Mouse (Mus musculus): ENCODE results near the gene Smyd5. TPM values are rescaled to one million over a fixed set of nuclear protein-coding genes. Genes with fewer than 3 reads are reported as not detected.

Gene Smyd5
- polyA plus RNA-seq, 1 experiment from 2014 or later: 45.8 TPM

- Histone ChIP-seq H3K27me3 (ENCODE audit: control insufficient read depth, insufficient read depth, low read length) (no peaks in the 10 kb centered on the region), H3K4me3 (ENCODE audit: low read depth, low read length) (no peak overlapping the region), H3K36me3 (ENCODE audit: control insufficient read depth, insufficient read depth, low read length) (no peaks in the 10 kb centered on the region), H3K27ac (ENCODE audit: low read length) (no peak overlapping the region), H3K9ac (replicated peaks; ENCODE audit: low read depth, low read length) (no peak overlapping the region), H3K4me2 (replicated peaks; ENCODE audit: low read depth, low read length) (no peak overlapping the region), H3K4me1 (ENCODE audit: control insufficient read depth, insufficient read depth, low read length) (no peaks in the 10 kb centered on the region), H3K9me3 (ENCODE audit: control insufficient read depth, low read depth, low read length) (no peaks in the 10 kb centered on the region)
- 73% methylated on average over 3 of the region's 3 CpGs for WGBS
- ATAC-seq (ENCODE audit: insufficient number of reproducible peaks, insufficient read depth, low FRiP score, low read depth): no peak
Observed at GRCm38 (mm10) chr6:85475581-85475980, 43.8 kb downstream of the Smyd5 start.

- Histone ChIP-seq H3K27me3 (ENCODE audit: control insufficient read depth, insufficient read depth, low read length) (no peaks in the 10 kb centered on the region; the same call in 1 of the 2 replicates), H3K4me2 (replicated peaks; ENCODE audit: low read depth, low read length) (no peak overlapping the region), H3K9ac (replicated peaks; ENCODE audit: low read depth, low read length) (no peak overlapping the region), H3K36me3 (ENCODE audit: control insufficient read depth, insufficient read depth, low read length) (no peaks in the 10 kb centered on the region), H3K4me3 (ENCODE audit: low read depth, low read length) (no peak overlapping the region), H3K9me3 (ENCODE audit: control insufficient read depth, low read depth, low read length) (no peaks in the 10 kb centered on the region), H3K4me1 (ENCODE audit: control insufficient read depth, insufficient read depth, low read length) (no peaks in the 10 kb centered on the region), H3K27ac (ENCODE audit: low read length) (no peak overlapping the region)
- no peak for ATAC-seq (ENCODE audit: insufficient number of reproducible peaks, insufficient read depth, low FRiP score, low read depth)
- WGBS: 37% methylated on average over 10 of the region's 10 CpGs
Observed at GRCm38 (mm10) chr6:85477366-85477917, 45.7 kb downstream of the Smyd5 start.

- no peaks in the 10 kb centered on the region for H3K9me3 ChIP-seq (ENCODE audit: control insufficient read depth, low read depth, low read length)
- no peak for ATAC-seq (ENCODE audit: insufficient number of reproducible peaks, insufficient read depth, low FRiP score, low read depth)
- no peak overlapping the region for H3K27ac ChIP-seq (ENCODE audit: low read length)
- no peaks in the 10 kb centered on the region for H3K36me3 ChIP-seq (ENCODE audit: control insufficient read depth, insufficient read depth, low read length)
- peaks cover 3% of the 10 kb centered on the region; the same call in 1 of the 2 replicates for H3K27me3 ChIP-seq (ENCODE audit: control insufficient read depth, insufficient read depth, low read length)
- no peak overlapping the region for H3K9ac ChIP-seq (replicated peaks; ENCODE audit: low read depth, low read length)
- no peak overlapping the region for H3K4me2 ChIP-seq (replicated peaks; ENCODE audit: low read depth, low read length)
- WGBS: 47% methylated on average over 14 of the region's 14 CpGs
- no peak overlapping the region for H3K4me3 ChIP-seq (ENCODE audit: low read depth, low read length)
- no peaks in the 10 kb centered on the region for H3K4me1 ChIP-seq (ENCODE audit: control insufficient read depth, insufficient read depth, low read length)
Observed at GRCm38 (mm10) chr6:85478416-85478815, 46.6 kb downstream of the Smyd5 start.

DNA sequence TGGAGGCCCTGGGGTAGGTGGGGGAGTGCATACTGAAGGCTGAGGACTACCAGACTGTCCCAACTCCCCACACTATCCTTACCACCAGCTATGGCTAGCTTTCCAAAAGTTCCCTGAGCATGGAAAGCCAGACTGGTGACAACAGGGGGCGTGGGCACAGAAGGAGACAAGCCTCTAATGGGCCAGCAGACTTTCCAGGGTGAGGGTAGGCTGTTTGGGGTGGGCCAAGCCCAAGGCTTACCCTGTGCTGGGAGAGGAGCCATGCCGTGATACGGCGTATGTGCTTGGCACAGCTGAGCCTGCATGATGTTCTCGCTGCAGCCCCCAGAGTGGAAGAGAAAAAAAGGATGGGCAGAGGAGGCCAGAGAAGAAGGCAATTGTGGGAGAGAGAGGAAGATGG, 48.2 kb downstream of the Smyd5 start:
- Histone ChIP-seq H3K4me3 (ENCODE audit: low read depth, low read length) (no peak overlapping the region), H3K4me1 (ENCODE audit: control insufficient read depth, insufficient read depth, low read length) (no peaks in the 10 kb centered on the region), H3K27ac (ENCODE audit: low read length) (no peak overlapping the region), H3K4me2 (replicated peaks; ENCODE audit: low read depth, low read length) (no peak overlapping the region), H3K9me3 (ENCODE audit: control insufficient read depth, low read depth, low read length) (no peaks in the 10 kb centered on the region), H3K36me3 (ENCODE audit: control insufficient read depth, insufficient read depth, low read length) (no peaks in the 10 kb centered on the region), H3K27me3 (ENCODE audit: control insufficient read depth, insufficient read depth, low read length) (peaks cover 17% of the 10 kb centered on the region), H3K9ac (replicated peaks; ENCODE audit: low read depth, low read length) (no peak overlapping the region)
- ATAC-seq (ENCODE audit: insufficient number of reproducible peaks, insufficient read depth, low FRiP score, low read depth): no peak
- 89% methylated on average over 5 of the region's 5 CpGs for WGBS

DNA sequence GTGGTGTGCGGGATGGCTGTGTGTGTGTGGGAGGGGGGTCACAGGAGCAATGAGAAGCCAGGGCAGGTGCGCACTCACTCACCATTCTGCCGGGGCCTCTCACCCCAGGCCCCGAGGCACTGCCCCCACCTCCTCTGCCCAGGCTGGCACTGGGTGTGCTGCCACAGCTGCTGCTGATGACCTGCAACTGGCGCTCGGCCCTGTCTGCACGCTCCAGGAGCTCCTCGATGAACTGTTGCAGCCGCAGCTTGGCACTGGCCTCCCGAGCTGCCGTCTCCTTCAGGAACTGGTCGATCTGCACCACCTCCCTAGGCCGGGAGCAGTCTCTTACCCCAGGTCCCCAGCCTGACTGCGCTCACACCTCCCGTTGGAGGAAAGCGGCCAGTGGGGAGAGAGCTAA, 48.9 kb downstream of the Smyd5 start:
- H3K27me3 ChIP-seq (ENCODE audit: control insufficient read depth, insufficient read depth, low read length): peaks cover 22% of the 10 kb centered on the region

GRCm38 (mm10) chr6:85483843-85484721, 52.3 kb downstream of the Smyd5 start:
- Histone ChIP-seq H3K27ac (ENCODE audit: low read length) (no peak overlapping the region), H3K9ac (replicated peaks; ENCODE audit: low read depth, low read length) (no peak overlapping the region), H3K4me2 (replicated peaks; ENCODE audit: low read depth, low read length) (peak overlapping the region; percentile 45), H3K27me3 (ENCODE audit: control insufficient read depth, insufficient read depth, low read length) (peaks cover 31% of the 10 kb centered on the region), H3K36me3 (ENCODE audit: control insufficient read depth, insufficient read depth, low read length) (no peaks in the 10 kb centered on the region), H3K4me3 (ENCODE audit: low read depth, low read length) (peak overlapping the region; percentile 27), H3K4me1 (ENCODE audit: control insufficient read depth, insufficient read depth, low read length) (no peaks in the 10 kb centered on the region), H3K9me3 (ENCODE audit: control insufficient read depth, low read depth, low read length) (no peaks in the 10 kb centered on the region)
- no peak for ATAC-seq (ENCODE audit: insufficient number of reproducible peaks, insufficient read depth, low FRiP score, low read depth)
- WGBS: 2% methylated on average over 88 of the region's 92 CpGs

More for the DNA sequence above, 48.9 kb downstream of the Smyd5 start:
- H3K4me2 ChIP-seq (replicated peaks; ENCODE audit: low read depth, low read length): no peak overlapping the region
- H3K27ac ChIP-seq (ENCODE audit: low read length): no peak overlapping the region
- WGBS: 75% methylated on average over 16 of the region's 16 CpGs
- no peak for ATAC-seq (ENCODE audit: insufficient number of reproducible peaks, insufficient read depth, low FRiP score, low read depth)
- H3K9me3 ChIP-seq (ENCODE audit: control insufficient read depth, low read depth, low read length): no peaks in the 10 kb centered on the region
- no peaks in the 10 kb centered on the region for H3K36me3 ChIP-seq (ENCODE audit: control insufficient read depth, insufficient read depth, low read length)
- H3K4me3 ChIP-seq (ENCODE audit: low read depth, low read length): no peak overlapping the region
- H3K4me1 ChIP-seq (ENCODE audit: control insufficient read depth, insufficient read depth, low read length): no peaks in the 10 kb centered on the region
- no peak overlapping the region for H3K9ac ChIP-seq (replicated peaks; ENCODE audit: low read depth, low read length)

DNA sequence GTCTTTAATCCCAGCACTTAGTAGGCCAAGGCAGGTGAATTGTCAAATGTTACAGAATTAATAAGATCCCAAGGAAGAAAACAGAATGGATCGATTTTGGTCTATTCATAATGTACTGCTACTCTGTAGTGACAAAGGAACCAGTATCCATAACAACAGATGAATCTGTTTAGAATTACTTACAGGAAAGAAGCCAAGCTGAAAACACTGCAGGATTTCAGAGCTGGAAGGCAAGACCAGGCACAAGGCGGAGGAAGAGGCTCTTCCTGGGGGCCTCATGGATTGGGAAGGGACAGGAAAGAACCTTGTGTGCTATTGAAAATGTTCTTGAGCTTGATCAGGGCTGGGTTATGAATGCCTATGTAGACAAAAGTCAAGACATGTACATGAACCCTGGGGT, 53.9 kb downstream of the Smyd5 start:
- no peak overlapping the region for H3K4me2 ChIP-seq (replicated peaks; ENCODE audit: low read depth, low read length)
- H3K9ac ChIP-seq (replicated peaks; ENCODE audit: low read depth, low read length): no peak overlapping the region
- H3K36me3 ChIP-seq (ENCODE audit: control insufficient read depth, insufficient read depth, low read length): no peaks in the 10 kb centered on the region
- 89% methylated on average over 2 of the region's 2 CpGs for WGBS
- no peaks in the 10 kb centered on the region for H3K4me1 ChIP-seq (ENCODE audit: control insufficient read depth, insufficient read depth, low read length)
- H3K9me3 ChIP-seq (ENCODE audit: control insufficient read depth, low read depth, low read length): no peaks in the 10 kb centered on the region
- no peak for ATAC-seq (ENCODE audit: insufficient number of reproducible peaks, insufficient read depth, low FRiP score, low read depth)
- peaks cover 31% of the 10 kb centered on the region for H3K27me3 ChIP-seq (ENCODE audit: control insufficient read depth, insufficient read depth, low read length)
- H3K27ac ChIP-seq (ENCODE audit: low read length): no peak overlapping the region
- no peak overlapping the region for H3K4me3 ChIP-seq (ENCODE audit: low read depth, low read length)

DNA sequence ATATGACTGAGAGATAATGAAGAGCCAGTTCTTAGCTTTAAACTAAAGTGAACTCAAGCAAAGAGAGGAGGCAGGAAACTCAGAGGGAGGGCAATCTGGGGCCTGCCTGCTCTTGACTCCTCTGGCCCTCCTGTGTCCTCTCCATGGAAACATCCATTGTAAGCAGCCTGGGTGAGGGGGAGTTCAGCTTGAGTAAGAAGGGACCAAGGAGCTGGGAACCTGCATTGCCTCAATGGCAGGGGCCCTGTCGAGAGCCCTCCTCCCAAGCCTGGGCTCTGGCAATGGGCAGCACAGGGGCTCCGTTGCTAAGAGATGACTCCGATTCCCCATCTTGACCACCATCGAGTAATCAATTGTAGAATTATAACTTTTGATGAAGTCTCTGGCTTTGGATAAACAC, 56.7 kb downstream of the Smyd5 start:
- H3K4me3 ChIP-seq (ENCODE audit: low read depth, low read length): no peak overlapping the region
- H3K9ac ChIP-seq (replicated peaks; ENCODE audit: low read depth, low read length): no peak overlapping the region
- no peaks in the 10 kb centered on the region for H3K4me1 ChIP-seq (ENCODE audit: control insufficient read depth, insufficient read depth, low read length)
- H3K4me2 ChIP-seq (replicated peaks; ENCODE audit: low read depth, low read length): no peak overlapping the region
- no peak for ATAC-seq (ENCODE audit: insufficient number of reproducible peaks, insufficient read depth, low FRiP score, low read depth)
- H3K27me3 ChIP-seq (ENCODE audit: control insufficient read depth, insufficient read depth, low read length): peaks cover 28% of the 10 kb centered on the region
- H3K36me3 ChIP-seq (ENCODE audit: control insufficient read depth, insufficient read depth, low read length): no peaks in the 10 kb centered on the region
- WGBS: 84% methylated on average over 4 of the region's 4 CpGs
- H3K27ac ChIP-seq (ENCODE audit: low read length): no peak overlapping the region
- no peaks in the 10 kb centered on the region for H3K9me3 ChIP-seq (ENCODE audit: control insufficient read depth, low read depth, low read length)
